Mouse (Mus musculus): ENCODE data around the gene Garnl3. TPM values are rescaled to one million over a fixed set of nuclear protein-coding genes. Genes with fewer than 3 reads are reported as not detected.

The Garnl3 gene
- polyA plus RNA-seq, 1 experiment, result 17.9 TPM

- H3K27ac ChIP-seq (replicated peaks; ENCODE audit: low read depth, low read length), result no peak overlapping the region
- H3K4me3 ChIP-seq (ENCODE audit: insufficient read depth, low read depth, low read length), result no peak overlapping the region
- peaks cover 25% of the 10 kb centered on the region for H3K4me1 ChIP-seq (ENCODE audit: control insufficient read depth, insufficient read depth, insufficient read length, low read length)
Measured at GRCm38 (mm10) chr2:33165229-33165628, 33.8 kb upstream of the Garnl3 start.

- Histone ChIP-seq H3K27ac (replicated peaks; ENCODE audit: low read depth, low read length) (no peak overlapping the region), H3K4me1 (ENCODE audit: control insufficient read depth, insufficient read depth, insufficient read length, low read length) (peaks cover 30% of the 10 kb centered on the region), H3K4me3 (ENCODE audit: insufficient read depth, low read depth, low read length) (no peak overlapping the region)
Measured at GRCm38 (mm10) chr2:33164646-33165045, 33.2 kb upstream of the Garnl3 start.

GRCm38 (mm10) chr2:33162126-33162525 lies 30.7 kb upstream of the Garnl3 start:
- no peak overlapping the region for H3K4me3 ChIP-seq (ENCODE audit: insufficient read depth, low read depth, low read length)
- peak overlapping the region; percentile 39 for H3K27ac ChIP-seq (replicated peaks; ENCODE audit: low read depth, low read length)
- H3K4me1 ChIP-seq (ENCODE audit: control insufficient read depth, insufficient read depth, insufficient read length, low read length), result peaks cover 34% of the 10 kb centered on the region

GRCm38 (mm10) chr2:33160326-33160973 lies 29.0 kb upstream of the Garnl3 start:
- Histone ChIP-seq H3K27ac (replicated peaks; ENCODE audit: low read depth, low read length) (peak overlapping the region; percentile 81), H3K4me1 (ENCODE audit: control insufficient read depth, insufficient read depth, insufficient read length, low read length) (peaks cover 30% of the 10 kb centered on the region), H3K4me3 (ENCODE audit: insufficient read depth, low read depth, low read length) (no peak overlapping the region)

- peaks cover 23% of the 10 kb centered on the region for H3K4me1 ChIP-seq (ENCODE audit: control insufficient read depth, insufficient read depth, insufficient read length, low read length)
- no peak overlapping the region for H3K4me3 ChIP-seq (ENCODE audit: insufficient read depth, low read depth, low read length)
- peak overlapping the region; percentile 75 for H3K27ac ChIP-seq (replicated peaks; ENCODE audit: low read depth, low read length)
Measured at GRCm38 (mm10) chr2:33159593-33159992, 28.1 kb upstream of the Garnl3 start.

GRCm38 (mm10) chr2:33158895-33159294 lies 27.4 kb upstream of the Garnl3 start:
- Histone ChIP-seq H3K27ac (replicated peaks; ENCODE audit: low read depth, low read length) (peak overlapping the region; percentile 75), H3K4me1 (ENCODE audit: control insufficient read depth, insufficient read depth, insufficient read length, low read length) (peaks cover 23% of the 10 kb centered on the region), H3K4me3 (ENCODE audit: insufficient read depth, low read depth, low read length) (no peak overlapping the region)

- Histone ChIP-seq H3K27ac (replicated peaks; ENCODE audit: low read depth, low read length) (no peak overlapping the region), H3K4me3 (ENCODE audit: insufficient read depth, low read depth, low read length) (no peak overlapping the region), H3K4me1 (ENCODE audit: control insufficient read depth, insufficient read depth, insufficient read length, low read length) (peaks cover 11% of the 10 kb centered on the region; the same call in 1 of the 2 replicates)
Measured at GRCm38 (mm10) chr2:33156283-33156781, 24.9 kb upstream of the Garnl3 start.

GRCm38 (mm10) chr2:33154751-33155372 lies 23.4 kb upstream of the Garnl3 start:
- Histone ChIP-seq H3K27ac (replicated peaks; ENCODE audit: low read depth, low read length) (no peak overlapping the region), H3K4me3 (ENCODE audit: insufficient read depth, low read depth, low read length) (no peak overlapping the region), H3K4me1 (ENCODE audit: control insufficient read depth, insufficient read depth, insufficient read length, low read length) (peaks cover 7% of the 10 kb centered on the region; the same call in 1 of the 2 replicates)

- Histone ChIP-seq H3K27ac (replicated peaks; ENCODE audit: low read depth, low read length) (no peak overlapping the region), H3K4me3 (ENCODE audit: insufficient read depth, low read depth, low read length) (no peak overlapping the region), H3K4me1 (ENCODE audit: control insufficient read depth, insufficient read depth, insufficient read length, low read length) (no peaks in the 10 kb centered on the region)
Measured at GRCm38 (mm10) chr2:33146994-33147393, 15.5 kb upstream of the Garnl3 start.

- Histone ChIP-seq H3K27ac (replicated peaks; ENCODE audit: low read depth, low read length) (no peak overlapping the region), H3K4me1 (ENCODE audit: control insufficient read depth, insufficient read depth, insufficient read length, low read length) (no peaks in the 10 kb centered on the region), H3K4me3 (ENCODE audit: insufficient read depth, low read depth, low read length) (no peak overlapping the region)
Measured at GRCm38 (mm10) chr2:33143292-33143691, 11.8 kb upstream of the Garnl3 start.

- Histone ChIP-seq H3K4me1 (ENCODE audit: control insufficient read depth, insufficient read depth, insufficient read length, low read length) (no peaks in the 10 kb centered on the region), H3K27ac (replicated peaks; ENCODE audit: low read depth, low read length) (no peak overlapping the region), H3K4me3 (ENCODE audit: insufficient read depth, low read depth, low read length) (no peak overlapping the region)
Measured at GRCm38 (mm10) chr2:33138491-33138890, 7.0 kb upstream of the Garnl3 start.

- Histone ChIP-seq H3K27ac (replicated peaks; ENCODE audit: low read depth, low read length) (no peak overlapping the region), H3K4me3 (ENCODE audit: insufficient read depth, low read depth, low read length) (no peak overlapping the region)
Measured at GRCm38 (mm10) chr2:33137731-33138130, 6.3 kb upstream of the Garnl3 start.

GRCm38 (mm10) chr2:33137244-33137643 lies 5.8 kb upstream of the Garnl3 start:
- Histone ChIP-seq H3K27ac (replicated peaks; ENCODE audit: low read depth, low read length) (no peak overlapping the region), H3K4me3 (ENCODE audit: insufficient read depth, low read depth, low read length) (no peak overlapping the region), H3K4me1 (ENCODE audit: control insufficient read depth, insufficient read depth, insufficient read length, low read length) (no peaks in the 10 kb centered on the region)

More at GRCm38 (mm10) chr2:33137731-33138130, 6.3 kb upstream of the Garnl3 start:
- no peaks in the 10 kb centered on the region for H3K4me1 ChIP-seq (ENCODE audit: control insufficient read depth, insufficient read depth, insufficient read length, low read length)

GRCm38 (mm10) chr2:33136366-33136765 lies 4.9 kb upstream of the Garnl3 start:
- Histone ChIP-seq H3K27ac (replicated peaks; ENCODE audit: low read depth, low read length) (no peak overlapping the region), H3K4me1 (ENCODE audit: control insufficient read depth, insufficient read depth, insufficient read length, low read length) (no peaks in the 10 kb centered on the region), H3K4me3 (ENCODE audit: insufficient read depth, low read depth, low read length) (no peak overlapping the region)

GRCm38 (mm10) chr2:33134766-33135490 lies 3.5 kb upstream of the Garnl3 start:
- Histone ChIP-seq H3K4me1 (ENCODE audit: control insufficient read depth, insufficient read depth, insufficient read length, low read length) (0 out of 2 replicates have a peak, but pooled peaks cover under 1% of the 10 kb centered on the region), H3K27ac (replicated peaks; ENCODE audit: low read depth, low read length) (no peak overlapping the region), H3K4me3 (ENCODE audit: insufficient read depth, low read depth, low read length) (no peak overlapping the region)
